Mouse (Mus musculus): ENCODE measurements around the gene Chst14.

DNA sequence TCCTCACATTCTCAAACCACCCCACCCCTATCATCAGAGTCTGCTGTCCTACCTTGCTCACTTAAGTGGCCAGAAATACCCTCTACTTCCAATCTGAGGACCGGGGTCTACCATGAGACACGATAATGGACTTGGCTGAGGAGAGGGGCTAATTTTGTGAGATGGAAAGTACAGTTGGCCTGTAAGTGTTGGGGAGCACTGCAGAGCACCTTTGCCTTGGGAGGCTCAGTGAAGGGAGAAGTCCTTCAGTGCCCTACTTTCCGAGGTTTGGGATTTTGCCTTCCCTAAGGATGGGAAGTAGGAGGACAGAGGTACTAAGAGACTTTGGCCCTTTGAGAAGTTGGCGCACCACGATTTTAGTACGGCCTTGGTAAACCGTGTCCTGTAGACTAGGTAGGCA is 27.0 kb upstream of the Chst14 start:
- no peak for TF ChIP-seq CTCF (IDR thresholded peaks at IDR 0.05; ENCODE audit: control insufficient read depth, insufficient read depth, low read length)
- no peak for TF ChIP-seq POLR2A (IDR thresholded peaks at IDR 0.05; ENCODE audit: borderline replicate concordance, control insufficient read depth, low read depth, low read length)

Data from bone marrow, adult 2 months (tissue).